Mouse (Mus musculus): ENCODE measurements around the gene Zfp30.

The Zfp30 gene

DNA sequence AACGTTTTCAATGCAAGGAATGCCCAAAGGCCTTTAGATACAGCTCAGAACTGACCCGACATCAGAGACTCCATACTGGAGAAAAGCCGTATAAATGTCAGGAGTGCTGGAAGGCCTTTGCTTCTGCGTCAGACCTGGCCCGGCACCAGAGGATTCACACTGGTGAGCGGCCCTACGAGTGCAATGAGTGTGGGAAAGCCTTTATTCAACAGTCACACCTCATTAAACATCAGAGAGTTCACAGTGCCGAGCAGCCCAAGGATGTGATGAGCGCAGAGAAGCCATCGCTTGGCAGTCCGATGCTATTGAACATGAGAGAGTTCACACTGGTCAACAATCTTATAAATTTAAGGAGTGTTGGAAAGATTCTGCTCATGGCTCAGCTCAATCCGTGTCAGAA is 46.0 kb downstream of the Zfp30 start:
- DNase-seq (ENCODE audit: low read depth) = no peak

DNA sequence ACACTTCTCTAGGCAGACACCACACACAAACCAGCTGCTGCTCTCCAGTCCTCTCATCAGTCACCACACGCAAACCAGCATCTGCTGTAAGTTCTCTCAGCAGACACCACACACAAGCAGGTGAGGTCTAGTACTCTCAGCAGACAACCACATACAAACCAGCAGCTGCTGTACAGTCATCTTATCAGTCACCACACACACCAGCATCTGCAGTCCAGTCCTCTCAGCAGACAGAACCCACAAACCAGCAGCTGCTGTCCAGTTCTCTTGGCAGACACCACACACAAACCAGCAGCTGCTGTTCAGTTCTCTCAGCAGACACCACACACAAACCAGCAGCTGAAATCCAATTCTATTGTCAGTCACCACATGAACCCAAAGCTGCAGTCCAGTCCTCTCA is 53.0 kb downstream of the Zfp30 start:
- DNase-seq (ENCODE audit: low read depth) = no peak

DNA sequence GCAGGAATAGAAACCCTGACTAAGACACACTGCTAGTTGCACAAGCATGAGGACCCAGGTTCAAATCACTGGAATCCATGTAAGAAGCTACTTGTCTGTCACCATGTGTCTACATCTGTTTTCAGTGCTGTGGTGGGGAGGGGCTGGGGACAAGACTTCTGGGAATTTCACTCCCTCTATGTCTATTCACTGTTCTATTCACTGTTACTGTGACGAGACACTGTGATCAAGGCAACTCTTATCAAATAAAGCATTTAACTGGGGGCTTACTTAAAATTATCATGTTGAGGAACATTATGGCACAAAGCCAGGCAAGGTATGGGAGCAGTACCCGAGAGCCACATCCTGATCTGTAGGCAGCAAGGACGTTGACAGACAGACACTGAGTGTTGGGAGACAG is 55.5 kb downstream of the Zfp30 start:
- no peak for DNase-seq (ENCODE audit: low read depth)

DNA sequence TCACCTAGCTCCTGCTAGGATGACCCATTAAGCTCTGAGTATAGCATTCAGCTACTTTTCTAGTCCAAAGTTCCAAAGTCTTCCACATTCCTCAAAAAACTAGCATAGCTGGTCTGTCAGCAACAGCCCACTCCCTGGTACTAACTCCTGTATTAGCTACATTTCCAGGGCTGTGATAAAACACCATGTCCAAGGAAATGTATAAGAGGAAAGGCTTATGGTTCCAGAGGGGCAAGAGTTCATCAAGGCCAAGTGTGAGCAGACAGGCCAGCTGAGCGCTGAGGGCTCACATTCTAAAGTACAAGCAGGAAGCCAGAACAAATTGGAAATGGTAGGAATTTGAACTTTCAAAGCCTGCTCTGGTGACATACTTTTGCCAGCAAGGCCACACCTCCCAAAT is 58.3 kb downstream of the Zfp30 start:
- no peak for DNase-seq (ENCODE audit: low read depth)
